Mouse (Mus musculus): ENCODE results near the gene Casz1. TPM values are rescaled to one million over a fixed set of nuclear protein-coding genes. Genes with fewer than 3 reads are reported as not detected.

Casz1 gene
- polyA plus RNA-seq, 1 experiment, result 13.5 TPM

DNA sequence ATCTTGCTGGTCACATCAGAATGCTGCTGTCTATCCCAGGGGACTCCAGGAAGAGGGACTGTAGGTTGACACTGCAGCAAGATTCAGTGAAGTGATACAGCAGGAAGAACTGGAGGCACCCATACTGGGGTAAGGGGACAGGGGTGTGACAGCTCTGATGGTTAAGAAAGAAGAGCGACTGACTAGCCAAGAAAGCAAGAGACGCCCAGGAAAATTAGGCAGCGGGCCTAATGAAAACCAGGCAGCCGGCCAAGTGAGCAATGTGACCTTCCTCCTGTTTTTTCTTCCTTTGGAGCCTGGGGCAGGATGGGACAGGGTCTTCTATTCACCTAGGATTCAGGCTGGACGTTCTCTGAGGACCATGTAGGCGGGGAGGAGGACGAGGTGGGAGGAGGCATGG lies 22.7 kb upstream of the Casz1 start:
- Histone ChIP-seq H3K27me3 (replicated peaks; ENCODE audit: control insufficient read depth, insufficient read depth, low read length) (no peaks in the 10 kb centered on the region), H3K27ac (ENCODE audit: insufficient read depth, low read depth, low read length) (no peak overlapping the region), H3K36me3 (ENCODE audit: control insufficient read depth, insufficient read depth, low read length) (no peaks in the 10 kb centered on the region), H3K4me3 (ENCODE audit: insufficient read depth, low read depth, low read length) (no peak overlapping the region), H3K4me1 (ENCODE audit: control insufficient read depth, insufficient read depth, low read length) (no peaks in the 10 kb centered on the region)
- WGBS, result 42% methylated on average over 7 of the region's 7 CpGs
- TF ChIP-seq CTCF (conservative IDR thresholded peaks at IDR 0.05; ENCODE audit: insufficient read depth, insufficient read length, low read depth, low read length) (no peak), POLR2A (IDR thresholded peaks at IDR 0.05; ENCODE audit: low read depth, low read length) (no peak)
- peak; percentile 68 for DNase-seq

- Histone ChIP-seq H3K4me1 (ENCODE audit: control insufficient read depth, insufficient read depth, low read length) (no peaks in the 10 kb centered on the region), H3K4me3 (ENCODE audit: insufficient read depth, low read depth, low read length) (no peak overlapping the region), H3K27ac (ENCODE audit: insufficient read depth, low read depth, low read length) (no peak overlapping the region), H3K36me3 (ENCODE audit: control insufficient read depth, insufficient read depth, low read length) (no peaks in the 10 kb centered on the region), H3K27me3 (replicated peaks; ENCODE audit: control insufficient read depth, insufficient read depth, low read length) (no peaks in the 10 kb centered on the region)
- DNase-seq, result no peak
- whole genome bisulfite sequencing, result 85% methylated on average over 6 of the region's 6 CpGs
- no peak for TF ChIP-seq CTCF (conservative IDR thresholded peaks at IDR 0.05; ENCODE audit: insufficient read depth, insufficient read length, low read depth, low read length)
- TF ChIP-seq POLR2A (IDR thresholded peaks at IDR 0.05; ENCODE audit: low read depth, low read length), result no peak
Measured at GRCm38 (mm10) chr4:148782880-148783279, 21.3 kb upstream of the Casz1 start.

DNA sequence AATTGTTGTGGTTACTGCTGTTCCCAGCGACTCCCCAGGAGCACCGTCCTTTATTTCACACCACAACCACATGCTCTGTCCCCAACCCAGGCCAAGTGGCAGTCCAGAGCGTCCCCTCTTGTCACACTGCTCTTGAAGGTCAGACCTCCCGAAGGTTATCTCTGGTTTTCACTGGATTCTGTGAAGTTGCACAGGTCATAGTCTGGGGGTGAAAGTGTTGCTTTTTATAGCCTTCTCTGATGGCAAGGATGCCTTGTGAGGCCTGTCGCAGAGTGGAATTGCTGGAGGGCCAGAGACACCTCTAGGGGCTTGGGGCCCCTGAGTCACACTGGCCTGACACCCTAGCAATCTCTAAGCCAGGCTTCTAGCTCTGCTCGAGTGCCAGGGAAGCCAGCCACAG lies 20.5 kb upstream of the Casz1 start:
- H3K4me1 ChIP-seq (ENCODE audit: control insufficient read depth, insufficient read depth, low read length), result no peaks in the 10 kb centered on the region
- no peak overlapping the region for H3K27ac ChIP-seq (ENCODE audit: insufficient read depth, low read depth, low read length)
- no peaks in the 10 kb centered on the region for H3K27me3 ChIP-seq (replicated peaks; ENCODE audit: control insufficient read depth, insufficient read depth, low read length)
- WGBS, result 70% methylated on average over 6 of the region's 6 CpGs
- H3K36me3 ChIP-seq (ENCODE audit: control insufficient read depth, insufficient read depth, low read length), result no peaks in the 10 kb centered on the region
- TF ChIP-seq POLR2A (IDR thresholded peaks at IDR 0.05; ENCODE audit: low read depth, low read length), result no peak
- TF ChIP-seq CTCF (conservative IDR thresholded peaks at IDR 0.05; ENCODE audit: insufficient read depth, insufficient read length, low read depth, low read length), result no peak
- H3K4me3 ChIP-seq (ENCODE audit: insufficient read depth, low read depth, low read length), result no peak overlapping the region
- DNase-seq, result no peak

GRCm38 (mm10) chr4:148785053-148785567 lies 19.1 kb upstream of the Casz1 start:
- Histone ChIP-seq H3K4me3 (ENCODE audit: insufficient read depth, low read depth, low read length) (no peak overlapping the region), H3K27me3 (replicated peaks; ENCODE audit: control insufficient read depth, insufficient read depth, low read length) (no peaks in the 10 kb centered on the region), H3K4me1 (ENCODE audit: control insufficient read depth, insufficient read depth, low read length) (no peaks in the 10 kb centered on the region), H3K27ac (ENCODE audit: insufficient read depth, low read depth, low read length) (no peak overlapping the region), H3K36me3 (ENCODE audit: control insufficient read depth, insufficient read depth, low read length) (no peaks in the 10 kb centered on the region)
- WGBS, result 73% methylated on average over 6 of the region's 6 CpGs
- TF ChIP-seq CTCF (conservative IDR thresholded peaks at IDR 0.05; ENCODE audit: insufficient read depth, insufficient read length, low read depth, low read length) (no peak), POLR2A (IDR thresholded peaks at IDR 0.05; ENCODE audit: low read depth, low read length) (no peak)
- no peak for DNase-seq

GRCm38 (mm10) chr4:148785995-148786394 lies 18.2 kb upstream of the Casz1 start:
- WGBS, result 85% methylated on average over 8 of the region's 8 CpGs
- Histone ChIP-seq H3K4me1 (ENCODE audit: control insufficient read depth, insufficient read depth, low read length) (no peaks in the 10 kb centered on the region), H3K27me3 (replicated peaks; ENCODE audit: control insufficient read depth, insufficient read depth, low read length) (no peaks in the 10 kb centered on the region), H3K4me3 (ENCODE audit: insufficient read depth, low read depth, low read length) (no peak overlapping the region), H3K36me3 (ENCODE audit: control insufficient read depth, insufficient read depth, low read length) (no peaks in the 10 kb centered on the region), H3K27ac (ENCODE audit: insufficient read depth, low read depth, low read length) (no peak overlapping the region)
- TF ChIP-seq POLR2A (IDR thresholded peaks at IDR 0.05; ENCODE audit: low read depth, low read length) (no peak), CTCF (conservative IDR thresholded peaks at IDR 0.05; ENCODE audit: insufficient read depth, insufficient read length, low read depth, low read length) (no peak)
- no peak for DNase-seq

GRCm38 (mm10) chr4:148790940-148791339 lies 13.3 kb upstream of the Casz1 start:
- Histone ChIP-seq H3K4me1 (ENCODE audit: control insufficient read depth, insufficient read depth, low read length) (no peaks in the 10 kb centered on the region), H3K27ac (ENCODE audit: insufficient read depth, low read depth, low read length) (no peak overlapping the region), H3K36me3 (ENCODE audit: control insufficient read depth, insufficient read depth, low read length) (no peaks in the 10 kb centered on the region), H3K4me3 (ENCODE audit: insufficient read depth, low read depth, low read length) (no peak overlapping the region), H3K27me3 (replicated peaks; ENCODE audit: control insufficient read depth, insufficient read depth, low read length) (no peaks in the 10 kb centered on the region)
- no peak for DNase-seq
- 75% methylated on average over 8 of the region's 8 CpGs for WGBS
- TF ChIP-seq POLR2A (IDR thresholded peaks at IDR 0.05; ENCODE audit: low read depth, low read length) (no peak), CTCF (conservative IDR thresholded peaks at IDR 0.05; ENCODE audit: insufficient read depth, insufficient read length, low read depth, low read length) (no peak)

GRCm38 (mm10) chr4:148795038-148795437 lies 9.2 kb upstream of the Casz1 start:
- no peak overlapping the region for H3K4me3 ChIP-seq (ENCODE audit: insufficient read depth, low read depth, low read length)
- no peaks in the 10 kb centered on the region for H3K4me1 ChIP-seq (ENCODE audit: control insufficient read depth, insufficient read depth, low read length)
- no peaks in the 10 kb centered on the region for H3K27me3 ChIP-seq (replicated peaks; ENCODE audit: control insufficient read depth, insufficient read depth, low read length)
- DNase-seq, result no peak
- 67% methylated on average over 4 of the region's 4 CpGs for WGBS
- H3K27ac ChIP-seq (ENCODE audit: insufficient read depth, low read depth, low read length), result no peak overlapping the region
- no peaks in the 10 kb centered on the region for H3K36me3 ChIP-seq (ENCODE audit: control insufficient read depth, insufficient read depth, low read length)
- TF ChIP-seq CTCF (conservative IDR thresholded peaks at IDR 0.05; ENCODE audit: insufficient read depth, insufficient read length, low read depth, low read length), result no peak
- no peak for TF ChIP-seq POLR2A (IDR thresholded peaks at IDR 0.05; ENCODE audit: low read depth, low read length)
